Mouse (Mus musculus): Measurements from ENCODE around the gene Mpp4. TPM values are rescaled to one million over a fixed set of nuclear protein-coding genes. Genes with fewer than 3 reads are reported as not detected.

Mpp4 gene
- total RNA-seq, 2 experiments from 2014 or later = 0.92 to 0.95 TPM

- DNase-seq (ENCODE audit: extremely low spot score in 1 of 2, low spot score in 2 of 2) = no peak
- intact Hi-C loops (cut with DNase I) = no loop called here
Measured at GRCm38 (mm10) chr1:59170290-59170689, 7.1 kb upstream of the Mpp4 start.

- intact Hi-C loops (cut with DNase I) = no loop called here
- DNase-seq (ENCODE audit: extremely low spot score in 1 of 2, low spot score in 2 of 2) = no peak
Measured at GRCm38 (mm10) chr1:59169586-59169985, 6.4 kb upstream of the Mpp4 start.

DNA sequence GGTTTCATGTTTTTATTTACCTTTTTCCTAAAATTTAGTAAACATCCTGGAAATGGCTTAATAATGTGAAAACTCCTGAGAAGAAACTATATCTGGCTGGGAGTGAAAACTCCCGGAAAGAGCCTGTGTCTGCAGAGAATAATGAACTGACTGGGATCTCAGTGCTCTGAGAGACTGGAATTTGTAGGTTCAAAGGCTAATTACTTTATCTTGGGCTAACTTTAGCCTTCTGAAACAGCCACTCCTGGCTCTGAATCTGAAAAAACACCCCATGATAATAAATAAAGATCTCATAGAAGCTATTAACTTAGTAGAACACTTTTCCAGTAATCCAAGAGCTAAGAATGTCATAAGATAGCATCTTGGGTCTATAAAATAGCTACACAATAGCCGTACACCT, 5.4 kb upstream of the Mpp4 start:
- intact Hi-C loops (cut with DNase I) = no loop called here
- no peak for DNase-seq (ENCODE audit: extremely low spot score in 1 of 2, low spot score in 2 of 2)

DNA sequence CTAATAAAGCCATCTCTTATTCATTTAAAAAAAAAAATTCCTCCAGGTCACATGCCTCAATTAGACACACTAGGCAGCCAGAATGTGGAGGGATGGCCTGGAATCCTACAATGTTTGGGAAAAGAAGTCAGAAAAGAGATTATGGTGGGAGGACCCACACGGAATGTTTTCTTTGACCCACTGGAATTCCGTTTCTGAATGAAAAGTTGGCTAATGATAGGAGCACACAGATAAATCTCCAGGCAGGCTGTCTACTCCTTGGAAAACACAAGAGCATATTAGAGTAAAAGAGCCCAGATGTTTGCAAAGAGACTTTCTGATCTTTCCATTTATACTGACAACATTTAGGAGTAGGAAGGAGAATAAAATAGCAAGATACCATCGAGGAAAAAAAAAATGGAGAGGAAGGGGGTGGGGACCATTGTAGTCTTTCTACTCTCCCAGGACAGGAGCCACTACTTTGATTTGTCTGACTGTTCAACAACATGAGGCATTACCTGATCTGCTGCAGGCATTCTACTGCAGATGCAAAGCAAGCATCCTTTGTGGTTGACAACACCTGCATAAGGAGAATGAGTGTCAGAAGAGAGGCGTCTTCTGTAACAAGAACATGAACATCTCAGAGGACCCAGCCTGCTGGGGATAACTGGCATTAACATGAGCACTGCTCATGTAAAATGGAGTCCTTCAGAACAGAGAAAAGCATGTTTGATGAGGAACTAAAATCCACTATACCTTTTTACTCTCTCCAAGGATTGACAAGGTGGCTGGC, 4.7 kb upstream of the Mpp4 start:
- intact Hi-C loops (cut with DNase I) = no loop called here

DNA sequence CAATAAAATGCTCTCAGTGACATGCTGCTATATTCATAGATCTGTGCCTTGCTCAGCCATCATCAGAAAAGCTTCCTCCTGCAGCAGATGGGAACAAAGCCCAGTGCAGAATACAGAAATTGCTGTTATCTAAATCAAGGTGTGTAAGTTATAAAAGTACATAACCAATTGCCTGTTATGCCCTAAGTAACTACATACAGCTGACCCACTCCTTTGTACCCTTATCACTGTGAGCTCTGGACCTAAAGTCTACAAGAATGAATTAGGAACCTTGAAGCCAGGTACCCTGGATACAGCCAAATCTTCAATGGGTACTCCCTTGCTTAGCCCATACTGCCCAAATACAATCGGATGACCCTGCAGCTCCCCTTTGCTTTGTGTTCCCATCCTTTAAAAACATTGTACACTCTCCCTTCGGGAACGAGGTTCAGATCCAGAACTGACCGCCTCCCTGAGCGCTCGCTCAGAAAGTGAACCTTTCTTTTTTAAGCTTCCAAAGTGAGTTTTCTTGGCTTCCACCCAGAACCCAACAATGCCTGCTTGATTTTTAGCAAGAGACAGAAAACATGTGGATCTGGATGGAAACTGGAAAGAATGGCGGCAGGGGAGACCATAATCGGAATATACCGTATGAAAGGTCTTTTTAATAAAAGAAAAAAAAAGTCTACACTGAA, 3.2 kb upstream of the Mpp4 start:
- intact Hi-C loops (cut with DNase I) = no loop called here
- DNase-seq (ENCODE audit: extremely low spot score in 1 of 2, low spot score in 2 of 2) = no peak

More for the DNA sequence above, 4.7 kb upstream of the Mpp4 start:
- DNase-seq (ENCODE audit: extremely low spot score in 1 of 2, low spot score in 2 of 2) = no peak

GRCm38 (mm10) chr1:59163918-59164317, 729 bp upstream of the Mpp4 start:
- intact Hi-C loops (cut with DNase I) = no loop called here
- no peak for DNase-seq (ENCODE audit: extremely low spot score in 1 of 2, low spot score in 2 of 2)

DNA sequence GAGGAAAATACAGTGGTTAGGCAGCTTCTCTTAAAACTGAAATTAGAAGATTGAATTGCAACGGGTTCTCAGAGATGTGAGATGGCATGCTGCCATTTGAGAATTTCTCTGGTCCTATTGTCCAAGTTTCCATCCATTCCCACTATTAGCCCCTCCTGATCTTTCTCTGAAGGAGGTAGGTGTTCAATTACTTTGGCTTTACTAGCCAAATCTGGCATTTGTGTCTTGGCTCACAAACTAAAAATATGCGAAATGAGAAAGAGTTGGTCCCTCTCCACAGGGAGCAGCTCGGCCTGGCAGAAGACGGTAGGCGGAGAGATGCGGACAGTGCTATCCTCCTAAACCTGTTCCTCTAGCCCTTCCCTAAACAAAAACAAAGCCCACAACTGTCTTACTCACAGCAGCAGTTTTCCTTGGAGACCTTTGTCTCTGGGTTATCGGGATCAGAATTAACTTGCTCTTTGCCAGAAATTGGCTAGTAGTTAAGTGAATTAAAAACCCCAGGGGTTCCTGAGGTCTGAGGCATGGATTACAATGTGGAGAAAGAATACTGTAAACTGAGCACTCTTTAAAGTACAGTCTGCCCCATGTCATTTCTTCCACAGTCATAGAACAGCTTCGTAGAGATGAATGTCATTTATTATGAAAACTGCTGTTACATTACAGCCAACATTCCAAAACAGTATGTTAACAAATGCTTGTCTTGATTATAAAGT, 722 bp downstream of the Mpp4 start:
- DNase-seq (ENCODE audit: extremely low spot score in 1 of 2, low spot score in 2 of 2) = no peak
- intact Hi-C loops (cut with DNase I) = no loop called here

DNA sequence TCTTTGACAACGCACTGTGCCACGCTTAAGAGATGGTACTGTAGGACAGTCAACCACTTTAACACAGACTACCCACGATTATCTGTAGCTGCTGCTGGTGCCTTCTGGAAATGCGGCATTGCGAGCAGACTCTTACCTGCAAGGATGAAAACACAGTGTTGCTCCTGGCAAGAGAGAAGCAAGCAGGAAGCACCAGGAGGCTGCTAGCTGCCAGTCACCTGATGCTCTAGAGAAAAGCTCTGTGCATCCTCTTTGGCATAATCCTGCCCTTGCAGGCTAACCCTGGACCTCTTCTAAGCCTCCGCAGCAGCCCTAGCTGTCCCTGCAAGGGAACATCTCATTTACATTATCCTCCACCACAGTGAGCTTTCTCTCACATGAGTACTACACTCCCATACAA, 1.8 kb downstream of the Mpp4 start:
- DNase-seq (ENCODE audit: extremely low spot score in 1 of 2, low spot score in 2 of 2) = no peak
- intact Hi-C loops (cut with DNase I) = no loop called here

DNA sequence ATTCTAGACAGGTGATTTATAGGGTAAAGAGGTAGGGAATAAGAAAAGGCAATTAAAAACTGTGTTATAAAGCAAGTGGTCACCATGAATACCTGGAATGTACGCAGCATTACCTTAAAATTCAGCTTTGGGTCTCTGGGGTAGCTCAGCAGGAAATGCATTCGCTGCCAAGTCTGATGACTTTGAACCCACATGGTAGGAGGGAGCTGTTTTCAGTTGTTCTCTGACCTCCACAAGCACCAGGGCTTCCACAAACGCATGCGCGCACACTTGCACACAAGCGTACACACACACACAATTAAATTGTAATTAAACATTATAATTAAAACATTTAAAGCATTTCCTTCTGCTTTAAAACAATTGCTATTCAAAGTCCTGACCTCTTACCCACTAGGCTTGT, 2.3 kb downstream of the Mpp4 start:
- no peak for DNase-seq (ENCODE audit: extremely low spot score in 1 of 2, low spot score in 2 of 2)
- intact Hi-C loops (cut with DNase I) = no loop called here

DNA sequence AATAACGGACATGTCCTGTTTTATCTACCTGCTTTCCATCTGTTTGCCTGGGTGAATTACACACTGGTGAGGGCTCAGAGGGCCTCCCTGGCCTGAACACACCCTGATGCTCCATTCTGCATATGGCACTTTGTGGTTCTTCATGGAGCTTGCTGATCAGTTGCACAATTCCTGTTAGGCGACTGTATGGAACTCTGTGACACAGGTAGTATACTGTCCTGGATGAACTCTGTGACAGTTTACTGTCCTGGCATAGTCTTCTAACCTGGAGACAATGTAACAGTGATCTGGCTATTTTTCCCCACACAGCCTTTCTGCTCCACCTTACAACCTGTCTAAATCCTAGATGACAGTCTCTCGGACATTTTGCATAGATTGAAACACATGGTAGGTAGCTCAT, 4.1 kb downstream of the Mpp4 start:
- no peak for DNase-seq (ENCODE audit: extremely low spot score in 1 of 2, low spot score in 2 of 2)
- intact Hi-C loops (cut with DNase I) = no loop called here

GRCm38 (mm10) chr1:59158498-59158897, 4.7 kb downstream of the Mpp4 start:
- no peak for DNase-seq (ENCODE audit: extremely low spot score in 1 of 2, low spot score in 2 of 2)
- intact Hi-C loops (cut with DNase I) = no loop called here

- intact Hi-C loops (cut with DNase I) = no loop called here
- DNase-seq (ENCODE audit: extremely low spot score in 1 of 2, low spot score in 2 of 2) = no peak
Measured at GRCm38 (mm10) chr1:59157846-59158245, 5.3 kb downstream of the Mpp4 start.

DNA sequence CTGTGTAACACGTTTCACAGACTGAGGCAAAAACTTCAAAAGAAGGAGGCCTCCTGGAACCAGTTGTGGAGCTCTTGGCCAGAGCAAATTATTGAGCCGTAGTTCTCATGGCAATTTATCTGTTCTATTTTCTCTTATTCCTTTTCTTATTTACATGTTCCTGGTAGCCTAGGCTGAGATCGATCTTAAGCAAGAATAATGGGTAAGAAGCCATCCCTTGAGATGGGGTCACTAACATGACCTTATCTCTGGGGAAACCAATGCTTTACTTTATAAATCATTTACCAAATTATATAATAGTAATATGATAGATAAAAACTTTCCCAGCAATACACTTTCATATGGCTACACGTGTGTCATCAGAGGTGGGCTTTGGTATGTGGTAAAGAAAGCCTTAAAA, 10.8 kb downstream of the Mpp4 start:
- intact Hi-C loops (cut with DNase I) = no loop called here
- no peak for DNase-seq (ENCODE audit: extremely low spot score in 1 of 2, low spot score in 2 of 2)

DNA sequence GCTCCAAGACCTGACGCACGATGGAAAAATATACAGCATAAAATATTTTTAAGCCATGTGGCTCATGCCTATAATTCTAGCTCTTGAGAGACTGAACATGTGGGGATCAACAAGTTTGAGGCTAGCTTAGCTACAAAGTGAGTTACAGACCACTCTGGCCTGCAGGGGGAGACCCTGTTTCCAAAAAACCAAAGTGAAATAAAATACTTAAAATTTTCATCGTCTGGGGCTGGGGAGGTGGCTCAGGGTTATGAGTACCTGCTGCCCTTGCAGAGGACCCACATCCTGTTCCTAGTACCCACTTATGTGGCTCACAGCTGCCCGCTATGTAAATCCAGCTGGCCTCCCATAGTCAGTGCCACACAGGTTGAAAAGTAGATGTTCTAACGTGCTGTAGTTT, 12.6 kb downstream of the Mpp4 start:
- DNase-seq (ENCODE audit: extremely low spot score in 1 of 2, low spot score in 2 of 2) = no peak
- intact Hi-C loops (cut with DNase I) = no loop called here

GRCm38 (mm10) chr1:59144543-59144942, 18.6 kb downstream of the Mpp4 start:
- peak in 1 of 2 experiments; percentile 29 for DNase-seq (ENCODE audit: extremely low spot score in 1 of 2, low spot score in 2 of 2)
- intact Hi-C loops (cut with DNase I) = loop anchor here (10.0 kb wide), 1 partner anchor 370 kb away; no protein-coding TSS in a partner anchor

GRCm38 (mm10) chr1:59142809-59143208, 20.4 kb downstream of the Mpp4 start:
- intact Hi-C loops (cut with DNase I) = loop anchor here (10.0 kb wide), 1 partner anchor 368 kb away; no protein-coding TSS in a partner anchor
- DNase-seq (ENCODE audit: extremely low spot score in 1 of 2, low spot score in 2 of 2) = peak in 1 of 2 experiments; percentile 46

GRCm38 (mm10) chr1:59134419-59134818, 28.8 kb downstream of the Mpp4 start:
- DNase-seq (ENCODE audit: extremely low spot score in 1 of 2, low spot score in 2 of 2) = no peak

GRCm38 (mm10) chr1:59128879-59129278, 34.3 kb downstream of the Mpp4 start:
- intact Hi-C loops (cut with DNase I) = no loop called here

More at GRCm38 (mm10) chr1:59134419-59134818, 28.8 kb downstream of the Mpp4 start:
- intact Hi-C loops (cut with DNase I) = loop anchor here (10.0 kb wide), 1 partner anchor 120 kb away; no protein-coding TSS in a partner anchor

GRCm38 (mm10) chr1:59125558-59125957, 37.6 kb downstream of the Mpp4 start:
- no peak for DNase-seq (ENCODE audit: extremely low spot score in 1 of 2, low spot score in 2 of 2)
- intact Hi-C loops (cut with DNase I) = no loop called here

More at GRCm38 (mm10) chr1:59128879-59129278, 34.3 kb downstream of the Mpp4 start:
- DNase-seq (ENCODE audit: extremely low spot score in 1 of 2, low spot score in 2 of 2) = no peak

All from left cerebral cortex, postnatal 10 days (tissue).